Mouse (Mus musculus) stomach, postnatal 0 days (tissue): ENCODE data around the gene Fam210b.

ENCODE experiments used
- CTCF ChIP-seq: IDR thresholded peaks from 2 replicates; pipeline ENCODE4 v1.5.1; 2016; ENCODE audit warnings: antibody characterized with exemption, low read depth, mild to moderate bottlenecking, moderate library complexity
- EP300 ChIP-seq: optimal IDR thresholded peaks from 2 replicates; pipeline ENCODE3; 2016; ENCODE audit warnings: antibody characterized with exemption

DNA sequence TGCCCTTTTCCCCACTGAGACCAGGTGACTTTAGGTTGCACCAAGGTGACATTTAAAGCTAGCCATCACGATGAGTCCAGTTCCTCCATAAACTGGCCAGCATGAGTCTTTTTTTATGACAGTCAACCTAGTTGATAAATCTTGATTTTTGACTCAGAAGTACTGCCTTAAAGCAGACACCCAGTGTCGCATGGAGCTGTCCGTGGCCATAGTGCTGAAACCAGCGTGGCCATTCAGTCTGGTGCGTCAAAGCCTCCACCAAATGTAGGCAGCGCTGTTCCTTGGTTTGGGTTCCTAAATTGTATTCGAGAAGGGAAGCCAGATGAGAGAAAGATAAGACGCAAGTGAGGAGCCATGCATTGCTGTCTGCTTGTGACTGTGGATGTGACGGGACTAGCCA lies 24.5 kb upstream of the Fam210b start:
- no peak for TF ChIP-seq EP300
- peak; percentile 37 for TF ChIP-seq CTCF
